Mouse (Mus musculus) midbrain, embryonic 13.5 days (tissue): ENCODE measurements around the gene Spag5. TPM values are rescaled to one million over a fixed set of nuclear protein-coding genes. Genes with fewer than 3 reads are reported as not detected.

Experiments
- ATAC-seq: fragments of 200-750 bp; cut with Nextera tagmentation; 2 replicates; pipeline ENCODE4 v1.8.0; 2017; ENCODE audit warnings: mild to moderate bottlenecking, moderate TSS enrichment, moderate library complexity
- H3K27ac ChIP-seq: fragments of 300-500 bp; sonication (generic); 2 replicates; pipeline ENCODE4 v1.5.1; 2015; ENCODE audit warnings: inconsistent platforms, mild to moderate bottlenecking, moderate library complexity
- H3K27me3 ChIP-seq: fragments of 300-500 bp; sonication (generic); 2 replicates; pipeline ENCODE4 v1.6.1; 2015; ENCODE audit warnings: mild to moderate bottlenecking, inconsistent platforms
- H3K36me3 ChIP-seq: fragments of 300-500 bp; sonication (generic); 2 replicates; pipeline ENCODE4 v1.6.1; 2015; ENCODE audit warnings: mild to moderate bottlenecking, inconsistent platforms
- H3K4me1 ChIP-seq: fragments of 300-500 bp; sonication (generic); replicated peaks from 2 replicates; pipeline ENCODE4 v1.6.1; 2015; ENCODE audit warnings: inconsistent platforms
- H3K4me2 ChIP-seq: fragments of 300-500 bp; sonication (generic); replicated peaks from 2 replicates; pipeline ENCODE4 v1.6.1; 2015; ENCODE audit warnings: moderate library complexity, mild to moderate bottlenecking, inconsistent platforms
- H3K4me3 ChIP-seq: fragments of 300-500 bp; sonication (generic); replicated peaks from 2 replicates; pipeline ENCODE4 v1.5.1; 2015; ENCODE audit warnings: mild to moderate bottlenecking, inconsistent platforms
- H3K9ac ChIP-seq: fragments of 300-500 bp; sonication (generic); replicated peaks from 2 replicates; pipeline ENCODE4 v1.6.1; 2015; ENCODE audit warnings: mild to moderate bottlenecking, inconsistent platforms
- H3K9me3 ChIP-seq: fragments of 300-500 bp; sonication (generic); 2 replicates; pipeline ENCODE4 v1.6.1; 2016; ENCODE audit warnings: mild to moderate bottlenecking, inconsistent platforms
- WGBS: fragments of 180-500 bp; shearing (Covaris S2); methylation state at CpG from one replicate; pipeline ENCODE4 v1.1.7; 2015; 5-methylcytosine and 5-hydroxymethylcytosine counted together
- polyA plus RNA-seq: library from polyadenylated mRNA; unstranded; fragments of >200 nt; fragmentation: Nextera tagmentation; extraction: Ambion mirVana; gene quantifications from 2 replicates; pipeline ENCODE4 v1.2.1, GENCODE M21; 2015

The Spag5 gene
- polyA plus RNA-seq, 1 experiment from 2014 or later: 17.3 TPM

GRCm38 (mm10) chr11:78289146-78289763, 12.1 kb upstream of the Spag5 start:
- no peak for ATAC-seq
- H3K27ac ChIP-seq: no peak overlapping the region
- H3K36me3 ChIP-seq: peaks cover 91% of the 10 kb centered on the region
- no peak overlapping the region for H3K4me2 ChIP-seq
- 92% methylated on average over 7 of the region's 7 CpGs for WGBS
- H3K9ac ChIP-seq: no peak overlapping the region
- H3K4me1 ChIP-seq: no peaks in the 10 kb centered on the region
- H3K27me3 ChIP-seq: no peaks in the 10 kb centered on the region
- H3K4me3 ChIP-seq: no peak overlapping the region
- no peaks in the 10 kb centered on the region for H3K9me3 ChIP-seq

- Histone ChIP-seq H3K9ac (no peak within 1 kb of the TSS), H3K27me3 (no peaks in the 10 kb centered on the region), H3K4me1 (no peaks in the 10 kb centered on the region), H3K9me3 (no peaks in the 10 kb centered on the region), H3K4me3 (no peak within 1 kb of the TSS), H3K36me3 (peaks cover 77% of the 10 kb centered on the region), H3K4me2 (no peak within 1 kb of the TSS), H3K27ac (no peak within 1 kb of the TSS)
- 94% methylated on average over 4 of the region's 4 CpGs for WGBS
- ATAC-seq: no peak
These were observed 10.7 kb upstream of the Spag5 start, which contains the start of gene BC030499 for GRCm38 (mm10) chr11:78290654-78291053. Gene BC030499 (plus strand): TSS chr11:78290841.

- Histone ChIP-seq H3K27ac (no peak overlapping the region), H3K4me2 (no peak overlapping the region), H3K9ac (no peak overlapping the region), H3K4me3 (no peak overlapping the region), H3K27me3 (no peaks in the 10 kb centered on the region), H3K4me1 (no peaks in the 10 kb centered on the region), H3K9me3 (no peaks in the 10 kb centered on the region), H3K36me3 (peaks cover 39% of the 10 kb centered on the region)
- ATAC-seq: no peak
- WGBS: 94% methylated on average over 6 of the region's 6 CpGs
These were observed 6.7 kb upstream of the Spag5 start for GRCm38 (mm10) chr11:78294585-78294984.

- H3K4me3 ChIP-seq: peak overlapping the region; percentile 77
- H3K9me3 ChIP-seq: no peaks in the 10 kb centered on the region
- H3K27ac ChIP-seq: peak overlapping the region; percentile 62; the same call in 1 of the 2 replicates
- peaks cover 10% of the 10 kb centered on the region for H3K4me1 ChIP-seq
- peaks cover 17% of the 10 kb centered on the region for H3K36me3 ChIP-seq
- H3K9ac ChIP-seq: peak overlapping the region; percentile 70
- H3K27me3 ChIP-seq: no peaks in the 10 kb centered on the region
- ATAC-seq: peak; percentile 70
- WGBS: 72% methylated on average over 7 of the region's 7 CpGs
- H3K4me2 ChIP-seq: peak overlapping the region; percentile 99
These were observed 412 bp upstream of the Spag5 start for GRCm38 (mm10) chr11:78300917-78301316.

GRCm38 (mm10) chr11:78305272-78305671, 3.9 kb downstream of the Spag5 start:
- ATAC-seq: no peak
- 97% methylated on average over 4 of the region's 4 CpGs for WGBS
- Histone ChIP-seq H3K9ac (no peak overlapping the region), H3K36me3 (peaks cover 22% of the 10 kb centered on the region), H3K4me3 (no peak overlapping the region), H3K27me3 (no peaks in the 10 kb centered on the region), H3K4me2 (no peak overlapping the region), H3K4me1 (peaks cover 10% of the 10 kb centered on the region), H3K27ac (no peak overlapping the region), H3K9me3 (no peaks in the 10 kb centered on the region)

- 75% methylated on average over 8 of the region's 8 CpGs for WGBS
- peaks cover 45% of the 10 kb centered on the region for H3K36me3 ChIP-seq
- H3K4me1 ChIP-seq: no peaks in the 10 kb centered on the region
- no peak overlapping the region for H3K9ac ChIP-seq
- H3K27me3 ChIP-seq: no peaks in the 10 kb centered on the region
- no peak overlapping the region for H3K4me2 ChIP-seq
- no peaks in the 10 kb centered on the region for H3K9me3 ChIP-seq
- ATAC-seq: no peak
- no peak overlapping the region for H3K4me3 ChIP-seq
- no peak overlapping the region for H3K27ac ChIP-seq
These were observed 9.7 kb downstream of the Spag5 start for GRCm38 (mm10) chr11:78310861-78311511.

- no peak overlapping the region for H3K9ac ChIP-seq
- H3K4me3 ChIP-seq: no peak overlapping the region
- 100% methylated on average over 2 of the region's 2 CpGs for WGBS
- H3K36me3 ChIP-seq: peaks cover 65% of the 10 kb centered on the region
- ATAC-seq: no peak
- no peak overlapping the region for H3K4me2 ChIP-seq
- H3K4me1 ChIP-seq: no peaks in the 10 kb centered on the region
- H3K27me3 ChIP-seq: no peaks in the 10 kb centered on the region
- no peaks in the 10 kb centered on the region for H3K9me3 ChIP-seq
- H3K27ac ChIP-seq: no peak overlapping the region
These were observed 12.3 kb downstream of the Spag5 start for GRCm38 (mm10) chr11:78313662-78314061.

- H3K36me3 ChIP-seq: peaks cover 75% of the 10 kb centered on the region
These were observed 17.1 kb downstream of the Spag5 start for GRCm38 (mm10) chr11:78318411-78318810.

GRCm38 (mm10) chr11:78322076-78322831, 20.9 kb downstream of the Spag5 start:
- peak; percentile 40; the same call in 1 of the 2 replicates for ATAC-seq
- H3K4me3 ChIP-seq: no peak overlapping the region
- no peaks in the 10 kb centered on the region for H3K9me3 ChIP-seq
- peaks cover 8% of the 10 kb centered on the region; the same call in 1 of the 2 replicates for H3K4me1 ChIP-seq
- no peak overlapping the region for H3K9ac ChIP-seq
- H3K4me2 ChIP-seq: peak overlapping the region; percentile 29; the same call in 1 of the 2 replicates
- peaks cover 41% of the 10 kb centered on the region for H3K36me3 ChIP-seq
- WGBS: 71% methylated on average over 2 of the region's 2 CpGs
- H3K27me3 ChIP-seq: no peaks in the 10 kb centered on the region
- no peak overlapping the region for H3K27ac ChIP-seq

More at GRCm38 (mm10) chr11:78318411-78318810, 17.1 kb downstream of the Spag5 start:
- Histone ChIP-seq H3K27me3 (no peaks in the 10 kb centered on the region), H3K4me1 (peaks cover 8% of the 10 kb centered on the region; the same call in 1 of the 2 replicates), H3K9ac (no peak overlapping the region), H3K9me3 (no peaks in the 10 kb centered on the region), H3K4me3 (no peak overlapping the region), H3K27ac (no peak overlapping the region), H3K4me2 (no peak overlapping the region)
- no peak for ATAC-seq
- WGBS: 93% methylated on average over 2 of the region's 2 CpGs

GRCm38 (mm10) chr11:78322860-78323259, 21.5 kb downstream of the Spag5 start, which contains the start of gene Aldoc:
Gene Aldoc (plus strand): TSS chr11:78322968.
- H3K4me2 ChIP-seq: peak within 1 kb of the TSS; percentile 29
- WGBS: 12% methylated on average over 15 of the region's 15 CpGs
- H3K9me3 ChIP-seq: no peaks in the 10 kb centered on the region
- peak within 1 kb of the TSS; percentile 36; the same call in 1 of the 2 replicates for H3K9ac ChIP-seq
- H3K4me3 ChIP-seq: peak within 1 kb of the TSS; percentile 17; the same call in 1 of the 2 replicates
- peak; percentile 84 for ATAC-seq
- peak within 1 kb of the TSS; percentile 44 for H3K27ac ChIP-seq
- peaks cover 34% of the 10 kb centered on the region for H3K36me3 ChIP-seq
- H3K27me3 ChIP-seq: no peaks in the 10 kb centered on the region
- peaks cover 8% of the 10 kb centered on the region; the same call in 1 of the 2 replicates for H3K4me1 ChIP-seq

- no peak overlapping the region for H3K4me3 ChIP-seq
- 91% methylated on average over 15 of the region's 15 CpGs for WGBS
- H3K27me3 ChIP-seq: no peaks in the 10 kb centered on the region
- no peak overlapping the region; the same call in 1 of the 2 replicates for H3K4me2 ChIP-seq
- no peak overlapping the region for H3K27ac ChIP-seq
- no peak for ATAC-seq
- H3K36me3 ChIP-seq: peaks cover 21% of the 10 kb centered on the region
- no peak overlapping the region for H3K9ac ChIP-seq
- peaks cover 13% of the 10 kb centered on the region for H3K4me1 ChIP-seq
- H3K9me3 ChIP-seq: no peaks in the 10 kb centered on the region
These were observed 22.9 kb downstream of the Spag5 start for GRCm38 (mm10) chr11:78324000-78324785.
